Mouse (Mus musculus): ENCODE measurements around the gene P3h4.

GRCm38 (mm10) chr11:100369145-100369544, 45.5 kb downstream of the P3h4 start:
- TF ChIP-seq CTCF (IDR thresholded peaks at IDR 0.05; ENCODE audit: control insufficient read depth, insufficient read depth, insufficient read length) (no peak), FOSL1 (IDR thresholded peaks at IDR 0.05; ENCODE audit: insufficient read depth, low read length, poor library complexity, severe bottlenecking) (no peak), MAX (IDR thresholded peaks at IDR 0.05) (no peak), MYOD1 (IDR thresholded peaks at IDR 0.05; ENCODE audit: control insufficient read depth, insufficient read length, low read depth) (no peak)

Measured in C2C12 (cell line).